Mouse (Mus musculus): ENCODE measurements around the gene Gm11214.

DNA sequence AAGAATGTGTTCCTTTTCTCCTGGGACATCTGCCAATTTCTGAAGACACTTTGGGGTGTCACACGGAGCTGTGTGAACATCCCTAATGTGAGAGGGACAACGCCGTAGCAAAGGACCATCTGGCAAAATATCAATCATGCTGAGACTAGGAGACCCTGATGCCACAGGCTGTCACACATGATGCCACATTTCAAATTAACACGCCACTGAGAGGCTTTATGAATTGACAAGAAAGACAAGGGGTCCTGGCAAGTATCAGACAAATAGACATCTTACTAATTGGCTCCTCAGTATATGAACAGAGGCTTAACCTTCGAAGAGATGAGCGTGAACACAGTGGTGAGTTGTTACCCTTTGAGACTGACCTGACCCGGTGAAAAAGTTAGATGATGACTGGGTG, 2.6 kb upstream of the Gm11214 start:
- TF ChIP-seq GATA1 (IDR thresholded peaks at IDR 0.05; ENCODE audit: low read length) (no peak), TAL1 (IDR thresholded peaks at IDR 0.05; ENCODE audit: low read length) (no peak)
